Mouse (Mus musculus): Measurements from ENCODE around the gene Eef1b2.

Gene Eef1b2

GRCm38 (mm10) chr1:63192306-63193065, 15.9 kb downstream of the Eef1b2 start:
- peak; percentile 16 for DNase-seq

GRCm38 (mm10) chr1:63195848-63196512, 19.4 kb downstream of the Eef1b2 start:
- DNase-seq = peak; percentile 13

DNA sequence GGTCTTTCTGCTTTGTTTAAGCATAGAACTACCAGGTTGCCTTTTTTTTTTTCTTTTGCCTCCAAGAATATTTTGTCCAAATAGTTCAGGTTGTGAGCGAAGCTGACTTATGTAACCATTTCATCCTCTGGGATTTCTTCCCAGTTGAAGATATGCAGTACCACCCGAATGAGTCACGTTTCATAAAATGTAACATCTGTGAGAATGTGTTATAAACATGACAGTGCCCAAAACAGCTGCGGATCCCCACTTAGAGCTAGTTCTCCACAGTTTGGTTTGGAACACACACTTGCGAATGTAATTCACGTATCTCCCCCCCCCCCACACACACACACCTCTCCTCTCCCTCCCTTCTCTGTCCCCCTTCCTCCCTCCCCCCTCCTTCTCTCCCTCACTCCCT, 22.8 kb downstream of the Eef1b2 start:
- DNase-seq = no peak

- no peak for DNase-seq
Observed at GRCm38 (mm10) chr1:63200322-63200721, 23.7 kb downstream of the Eef1b2 start.

- no peak for DNase-seq
Observed at GRCm38 (mm10) chr1:63201672-63202071, 25.0 kb downstream of the Eef1b2 start.

DNA sequence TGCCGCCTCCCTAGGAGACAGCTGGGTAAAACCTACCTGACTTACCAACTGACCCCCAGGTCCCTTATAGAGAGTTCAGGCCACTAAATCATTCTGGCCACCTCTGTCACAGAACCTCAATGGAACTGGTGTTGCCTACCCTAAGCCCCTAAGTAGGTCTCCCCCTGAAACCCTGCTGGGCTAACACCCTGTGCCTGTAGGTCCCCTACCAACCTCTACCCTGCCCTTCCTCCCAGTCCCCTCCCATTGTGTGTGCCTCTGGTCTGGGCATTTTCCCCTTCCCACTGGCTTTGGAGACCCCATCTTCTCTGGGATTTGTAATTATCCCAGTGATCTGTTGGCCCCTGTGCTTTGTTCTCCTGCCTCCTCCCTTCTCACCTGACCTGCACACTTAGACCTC, 26.8 kb downstream of the Eef1b2 start:
- DNase-seq = no peak

GRCm38 (mm10) chr1:63203950-63204659, 27.5 kb downstream of the Eef1b2 start:
- DNase-seq = peak; percentile 44

DNA sequence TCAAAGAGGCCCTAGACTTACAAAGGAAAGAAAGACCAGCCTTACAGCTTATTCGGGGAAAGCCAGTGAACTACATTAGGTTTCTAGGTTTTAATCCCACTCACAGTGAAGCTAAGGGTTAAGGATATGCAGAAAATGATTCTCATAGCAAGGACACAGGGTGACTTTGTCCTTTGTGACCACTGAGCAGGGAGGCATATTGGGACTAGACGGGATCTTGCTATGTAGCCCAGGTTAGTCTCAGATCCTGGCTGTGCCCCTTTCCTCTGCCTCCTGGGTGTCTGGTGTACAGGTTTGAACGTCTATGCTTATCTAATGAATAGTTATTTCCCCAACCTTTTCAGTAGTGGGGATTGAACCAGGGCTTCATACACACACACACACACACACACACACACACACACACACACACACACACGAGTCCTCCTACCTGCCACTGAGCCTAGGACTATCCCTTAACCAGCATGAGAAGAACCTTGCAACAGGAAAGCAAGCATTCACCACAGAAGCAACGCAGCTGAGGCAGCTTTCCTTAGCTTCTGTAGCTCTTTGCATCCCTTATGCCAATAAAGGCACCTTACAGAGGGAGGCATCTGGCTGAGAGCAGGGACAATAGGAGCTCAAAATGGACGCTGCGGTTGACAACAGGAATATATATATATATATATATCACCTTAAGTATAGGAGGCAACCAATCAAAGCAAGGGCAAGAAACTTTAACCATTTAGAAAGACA, 28.2 kb downstream of the Eef1b2 start:
- DNase-seq = no peak

DNA sequence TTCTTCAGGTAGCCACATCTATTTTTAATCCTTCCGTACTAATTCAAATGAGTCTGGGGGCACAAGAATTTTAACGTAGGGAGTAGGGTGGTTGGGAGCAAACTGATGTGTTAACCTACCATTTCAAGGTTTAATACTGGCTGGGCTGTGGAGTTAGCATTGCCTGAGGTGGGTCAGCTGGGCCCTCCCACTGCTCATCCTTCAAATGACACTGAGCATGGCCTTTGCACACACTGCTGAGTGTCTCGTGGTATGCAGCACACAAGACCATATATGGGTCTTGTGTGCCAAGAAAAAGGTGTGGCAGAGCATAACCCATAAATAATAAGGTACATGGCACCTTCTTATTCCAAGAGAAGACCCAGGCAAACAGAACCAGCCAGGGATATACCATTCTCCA, 31.0 kb downstream of the Eef1b2 start:
- DNase-seq = no peak

DNA sequence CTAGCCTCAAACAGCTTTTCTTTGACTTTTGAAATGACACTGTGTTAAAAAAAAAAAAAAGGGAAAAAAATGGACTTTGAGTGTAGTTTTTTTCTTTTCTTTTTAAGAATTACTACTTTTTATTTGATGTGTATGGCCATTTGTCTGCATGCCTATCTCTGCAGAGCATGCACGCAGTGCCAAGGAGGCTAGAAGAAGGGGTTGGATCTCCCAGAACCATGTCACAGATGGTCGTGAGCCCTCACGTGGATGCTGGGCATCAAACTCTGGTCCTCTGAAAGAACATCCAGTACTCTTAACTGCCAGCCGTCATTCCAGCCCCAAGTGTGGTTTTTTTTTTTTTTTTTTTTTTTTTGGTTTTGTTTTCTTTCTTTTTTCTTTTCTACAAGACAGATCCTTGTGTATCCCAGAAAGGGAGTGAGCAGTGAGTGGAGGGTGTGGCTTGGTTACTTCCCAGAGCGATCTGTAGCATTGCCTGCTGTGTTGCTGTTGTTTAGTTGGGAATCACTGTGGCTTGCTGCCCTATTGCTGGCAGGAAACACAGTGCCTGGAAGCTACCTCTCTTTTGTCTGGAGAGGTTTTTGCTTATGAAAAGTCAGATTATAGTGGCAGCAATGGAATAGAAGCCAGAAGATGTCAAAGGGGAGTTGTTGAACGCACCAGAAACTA, 33.4 kb downstream of the Eef1b2 start:
- no peak for DNase-seq

DNA sequence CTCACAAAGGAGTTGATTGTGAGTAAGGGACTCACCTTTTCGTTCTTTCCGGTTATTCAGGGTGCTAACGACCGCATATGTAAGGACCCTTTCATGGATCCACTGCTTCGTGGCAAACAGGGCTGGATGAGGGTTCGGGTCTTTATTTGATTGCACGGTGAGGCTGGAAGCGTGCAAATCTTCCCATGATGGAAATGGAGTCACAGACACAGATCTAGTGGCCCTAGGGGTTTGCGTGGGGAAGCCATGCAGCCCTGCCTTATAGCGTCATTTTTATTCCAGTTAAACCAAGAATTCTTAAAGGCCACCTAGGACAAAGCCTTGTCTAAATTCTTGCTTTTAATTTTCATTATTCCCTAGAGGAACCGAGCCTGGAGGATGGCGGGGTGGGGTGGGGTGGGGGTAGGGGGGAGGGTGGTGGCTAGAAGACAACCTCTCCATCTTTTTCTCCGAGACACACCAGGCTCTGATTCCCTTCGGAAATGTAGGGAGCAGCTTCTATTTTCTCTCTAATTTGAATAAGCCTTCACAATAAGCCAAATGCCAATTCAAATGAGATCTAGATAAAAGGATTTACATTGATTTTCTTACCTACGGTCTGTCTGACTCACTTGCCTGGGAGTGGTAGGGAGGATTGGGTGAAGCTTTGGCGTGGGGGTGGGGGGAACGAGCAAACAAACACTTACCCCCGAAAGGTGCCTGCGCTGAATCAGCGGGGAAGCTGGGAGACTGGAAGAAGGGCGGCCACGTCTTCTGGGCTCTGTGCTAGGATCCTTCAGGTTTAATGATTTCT, 37.0 kb downstream of the Eef1b2 start:
- no peak for DNase-seq

- no peak for DNase-seq
Observed at GRCm38 (mm10) chr1:63214271-63214558, 37.6 kb downstream of the Eef1b2 start, which contains the start of gene Gpr1. Gene Gpr1, minus strand, starts transcription at chr1:63214543.

DNA sequence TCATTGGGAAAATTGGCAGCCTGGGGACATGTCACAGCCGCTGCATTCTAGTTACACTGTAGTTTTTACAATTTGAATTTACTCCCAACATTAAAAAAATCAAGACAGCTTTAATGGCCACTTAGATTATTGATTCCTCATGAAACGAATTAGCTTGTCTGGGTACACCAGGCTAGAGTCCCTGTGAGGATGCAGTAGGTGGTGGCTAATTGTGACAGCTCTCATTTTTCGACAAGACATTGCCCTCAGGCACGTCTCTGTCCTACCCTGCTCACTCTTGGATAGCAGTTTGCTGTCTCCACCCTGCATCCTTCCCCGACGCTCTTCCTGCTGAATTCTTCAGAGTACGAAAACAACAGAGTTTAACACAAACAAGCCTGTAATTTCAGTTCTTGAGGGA, 38.0 kb downstream of the Eef1b2 start:
- no peak for DNase-seq

DNA sequence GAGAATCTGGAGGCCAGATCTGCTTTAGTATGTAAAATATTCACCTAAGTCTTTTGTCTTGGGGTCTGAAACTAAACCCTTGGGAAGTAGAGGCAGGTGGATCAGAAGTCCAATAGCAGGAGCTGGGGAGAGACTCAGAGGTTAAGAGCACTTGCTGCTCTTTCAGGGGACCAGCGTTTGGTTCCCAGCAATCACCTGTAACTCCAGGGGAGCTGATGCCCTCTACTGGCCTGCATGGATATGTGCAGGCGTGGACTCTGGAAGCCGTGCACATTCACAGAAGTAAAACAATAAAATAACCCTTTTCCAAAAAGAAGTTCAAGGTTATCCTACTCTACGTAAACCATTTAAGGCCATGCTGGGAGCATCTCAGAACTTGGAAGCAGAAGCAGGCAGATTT, 42.7 kb downstream of the Eef1b2 start:
- DNase-seq = no peak

DNA sequence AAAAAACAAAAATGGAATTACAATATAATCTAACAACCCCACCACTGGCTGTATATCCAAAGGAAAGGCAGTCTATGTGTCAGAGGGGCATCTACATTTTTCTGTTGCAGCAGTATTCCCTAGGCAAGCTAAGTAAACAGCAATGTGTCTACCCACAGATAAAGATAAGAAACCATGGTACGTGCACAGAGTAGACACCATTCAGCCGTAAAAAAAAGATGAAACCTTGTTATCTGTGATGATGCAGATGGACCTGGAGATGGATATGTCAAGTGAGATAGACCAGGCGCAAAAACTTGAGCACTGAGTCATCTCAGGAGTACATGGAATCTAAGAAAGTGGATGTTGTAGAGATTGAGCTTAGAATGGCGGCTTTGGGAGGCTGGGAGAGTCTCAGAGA, 48.4 kb downstream of the Eef1b2 start:
- no peak for DNase-seq

DNA sequence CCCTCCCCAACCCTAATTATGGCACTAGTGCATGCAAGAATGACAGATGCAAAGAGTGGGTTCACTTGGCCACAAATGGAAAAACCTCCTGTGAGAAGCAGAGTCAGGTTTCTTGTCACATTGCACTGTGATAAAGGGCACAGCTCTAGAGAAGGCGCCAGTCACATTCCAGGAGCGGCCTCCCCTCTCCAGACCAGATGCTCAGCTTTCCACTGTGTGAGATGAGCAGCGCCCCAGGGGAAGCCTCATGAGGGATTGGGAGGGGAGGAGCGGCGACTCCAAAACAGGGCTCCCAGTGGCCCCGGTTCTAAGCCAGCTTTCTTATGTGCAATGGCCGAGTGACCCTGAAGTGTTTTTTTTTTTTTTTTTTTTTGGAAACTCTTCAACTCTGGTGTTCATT, 49.3 kb downstream of the Eef1b2 start:
- DNase-seq = no peak

GRCm38 (mm10) chr1:63227241-63227640, 50.6 kb downstream of the Eef1b2 start:
- DNase-seq = no peak
